Mouse (Mus musculus) kidney, adult 11 months (tissue): ENCODE measurements around the gene Krt76.
A peak's percentile ranks its signal among the peaks of the same experiment; 100 is the strongest.

Experiments
- DNase-seq: peaks from one replicate; pipeline ENCODE4 v3.0.0; 2022

Krt76 gene

GRCm38 (mm10) chr15:101892820-101893219, at the start of gene Krt76:
Gene Krt76 (minus strand): TSS chr15:101892920.
- no peak for DNase-seq

GRCm38 (mm10) chr15:101941948-101942347, 49.2 kb upstream of the Krt76 start:
- DNase-seq = no peak

- no peak for DNase-seq
These were observed 47.6 kb upstream of the Krt76 start, which contains the start of gene Krt79 for GRCm38 (mm10) chr15:101940274-101940829. Gene Krt79 (minus strand): TSS chr15:101940324.

- DNase-seq = peak; percentile 14
These were observed 46.0 kb upstream of the Krt76 start for GRCm38 (mm10) chr15:101938600-101939308.

GRCm38 (mm10) chr15:101933024-101933423, 40.3 kb upstream of the Krt76 start:
- no peak for DNase-seq

GRCm38 (mm10) chr15:101929666-101930065, 36.9 kb upstream of the Krt76 start:
- peak; percentile 16 for DNase-seq

- DNase-seq = no peak
These were observed 36.4 kb upstream of the Krt76 start for GRCm38 (mm10) chr15:101929087-101929486.

GRCm38 (mm10) chr15:101927340-101928080, 34.8 kb upstream of the Krt76 start:
- peak; percentile 86 for DNase-seq

- no peak for DNase-seq
These were observed 32.3 kb upstream of the Krt76 start for GRCm38 (mm10) chr15:101925041-101925440.

GRCm38 (mm10) chr15:101924635-101925034, 31.9 kb upstream of the Krt76 start, which contains the start of gene Krt4:
Gene Krt4 (minus strand): TSS chr15:101924735.
- no peak for DNase-seq

GRCm38 (mm10) chr15:101922296-101922695, 29.6 kb upstream of the Krt76 start:
- no peak for DNase-seq

GRCm38 (mm10) chr15:101916072-101916471, 23.4 kb upstream of the Krt76 start:
- DNase-seq = no peak

- no peak for DNase-seq
These were observed 12.1 kb upstream of the Krt76 start for GRCm38 (mm10) chr15:101904849-101905248.

GRCm38 (mm10) chr15:101902171-101903149, 9.7 kb upstream of the Krt76 start:
- DNase-seq = no peak

GRCm38 (mm10) chr15:101895216-101895615, 2.5 kb upstream of the Krt76 start:
- no peak for DNase-seq

- DNase-seq = no peak
These were observed 12.9 kb downstream of the Krt76 start for GRCm38 (mm10) chr15:101879776-101880175.

GRCm38 (mm10) chr15:101878041-101878440, 14.7 kb downstream of the Krt76 start:
- DNase-seq = no peak

- DNase-seq = no peak
These were observed 18.3 kb downstream of the Krt76 start for GRCm38 (mm10) chr15:101874383-101874782.

GRCm38 (mm10) chr15:101873231-101873630, 19.5 kb downstream of the Krt76 start:
- no peak for DNase-seq

- DNase-seq = no peak
These were observed 23.3 kb downstream of the Krt76 start, which contains the start of gene Krt77 for GRCm38 (mm10) chr15:101869431-101869830. Gene Krt77 (minus strand): TSS chr15:101869705.

- no peak for DNase-seq
These were observed 26.0 kb downstream of the Krt76 start for GRCm38 (mm10) chr15:101866754-101867153.

GRCm38 (mm10) chr15:101860421-101861130, 32.1 kb downstream of the Krt76 start:
- no peak for DNase-seq
